Mouse (Mus musculus): ENCODE data around the gene Reg2. TPM values are rescaled to one million over a fixed set of nuclear protein-coding genes. Genes with fewer than 3 reads are reported as not detected.

Reg2 gene
- polyA plus RNA-seq (2014; fragmentation: Illumina TruSeq; extraction: RNeasy Lipid Tissue Mini Kit (QIAGEN cat#74804)) = not detected

DNA sequence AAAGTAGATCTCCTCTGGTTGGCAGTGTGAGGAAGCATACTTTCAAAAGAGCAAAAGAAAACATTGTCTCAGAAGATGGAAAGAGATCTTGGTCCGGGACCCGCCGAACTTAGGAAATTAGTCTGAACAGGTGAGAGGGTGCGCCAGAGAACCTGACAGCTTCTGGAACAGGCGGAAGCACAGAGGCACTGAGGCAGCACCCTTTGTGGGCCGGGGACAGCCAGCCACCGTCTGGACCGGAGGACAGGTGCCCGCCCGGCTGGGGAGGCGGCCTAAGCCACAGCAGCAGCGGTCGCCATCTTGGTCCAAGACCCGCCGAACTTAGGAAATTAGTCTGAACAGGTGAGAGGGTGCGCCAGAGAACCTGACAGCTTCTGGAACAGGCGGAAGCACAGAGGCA, at the start of gene Reg2:
TSS of gene Reg2 (plus strand) at position 301 of the 400 bp plus-strand sequence.

DNA sequence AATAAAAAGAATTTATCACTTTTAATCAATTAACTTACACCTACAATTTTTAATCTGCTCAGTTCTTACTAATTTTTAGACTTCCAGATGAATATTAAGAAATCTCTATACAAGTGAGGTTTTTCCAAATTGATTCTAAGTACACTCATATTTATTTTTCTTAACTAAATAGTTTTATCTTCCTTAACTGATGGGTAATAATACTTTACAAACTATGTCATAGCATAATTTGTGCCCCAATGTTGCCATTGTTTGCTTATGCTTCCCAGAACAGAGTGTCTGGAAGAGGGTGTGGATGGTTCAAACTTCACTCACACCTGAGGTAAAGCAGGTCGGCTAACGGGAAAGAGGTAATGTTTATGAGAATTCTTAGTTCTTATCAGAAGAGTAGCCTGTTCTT, 25.1 kb upstream of the Reg2 start, which contains the start of gene Reg3b:
TSS of gene Reg3b (plus strand) at position 301 of the 400 bp plus-strand sequence.

DNA sequence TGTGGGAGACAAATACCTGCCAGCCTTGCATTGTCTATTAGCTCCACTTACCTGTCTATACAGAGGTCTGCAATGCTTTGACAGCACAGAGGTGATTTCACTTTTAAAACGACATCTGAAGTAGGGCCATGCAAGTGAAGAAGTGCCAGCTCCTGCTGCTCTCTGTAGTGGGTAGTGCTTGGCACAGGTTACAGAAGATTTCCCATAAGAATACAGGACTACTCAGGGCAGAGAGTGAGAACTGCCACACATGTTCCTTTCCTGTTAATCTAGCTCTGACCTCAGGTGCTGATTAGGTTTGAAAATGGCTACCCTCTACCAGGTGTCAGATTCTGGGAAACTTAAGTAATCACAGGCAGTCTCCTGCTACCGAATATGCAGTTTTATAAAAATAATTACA, 16.7 kb upstream of the Reg2 start, which contains the start of gene Reg3d:
TSS of gene Reg3d (minus strand) at position 101 of the 400 bp plus-strand sequence.

DNA sequence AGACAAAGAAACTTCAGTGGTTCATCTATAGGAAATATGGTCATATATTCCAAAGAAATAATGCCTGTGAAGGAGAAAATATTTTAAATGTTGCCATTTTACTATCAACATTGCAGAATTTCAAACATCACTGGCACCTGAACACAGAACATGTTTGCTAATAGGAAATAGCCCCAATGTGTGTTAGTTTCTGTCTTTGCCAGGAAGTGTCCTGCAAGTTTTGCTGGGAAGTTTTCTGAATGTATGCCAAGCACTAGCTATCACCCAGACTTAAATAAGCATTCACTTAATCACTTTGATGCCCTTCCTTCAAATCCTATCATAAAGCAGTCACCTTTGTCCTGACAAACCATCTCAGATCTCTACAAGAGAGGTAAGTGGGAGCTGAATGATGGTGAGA, 15.0 kb upstream of the Reg2 start, which contains the start of gene Reg3a:
TSS of gene Reg3a (plus strand) at position 301 of the 400 bp plus-strand sequence.

GRCm38 (mm10) chr6:78422411-78422810, 27.0 kb downstream of the Reg2 start, which contains the start of gene Reg1:
TSS of gene Reg1 (plus strand) at chr6:78422711.

Other genes with a start within 250 kb of the Reg2 start
- not detected for gene Reg3b, start 25.0 kb upstream of the Reg2 start, polyA plus RNA-seq (2014; fragmentation: Illumina TruSeq; extraction: RNeasy Lipid Tissue Mini Kit (QIAGEN cat#74804))
- not detected for gene Reg3d, start 16.8 kb upstream of the Reg2 start, polyA plus RNA-seq (2014; fragmentation: Illumina TruSeq; extraction: RNeasy Lipid Tissue Mini Kit (QIAGEN cat#74804))
- not detected for gene Reg3a, start 14.9 kb upstream of the Reg2 start, polyA plus RNA-seq (2014; fragmentation: Illumina TruSeq; extraction: RNeasy Lipid Tissue Mini Kit (QIAGEN cat#74804))
- not detected for gene Reg1, start 27.1 kb downstream of the Reg2 start, polyA plus RNA-seq (2014; fragmentation: Illumina TruSeq; extraction: RNeasy Lipid Tissue Mini Kit (QIAGEN cat#74804))
- not detected for gene Reg3g, start 73.2 kb downstream of the Reg2 start, polyA plus RNA-seq (2014; fragmentation: Illumina TruSeq; extraction: RNeasy Lipid Tissue Mini Kit (QIAGEN cat#74804))

All from ovary, adult 10 weeks (tissue).